In the genomic region with DNA sequence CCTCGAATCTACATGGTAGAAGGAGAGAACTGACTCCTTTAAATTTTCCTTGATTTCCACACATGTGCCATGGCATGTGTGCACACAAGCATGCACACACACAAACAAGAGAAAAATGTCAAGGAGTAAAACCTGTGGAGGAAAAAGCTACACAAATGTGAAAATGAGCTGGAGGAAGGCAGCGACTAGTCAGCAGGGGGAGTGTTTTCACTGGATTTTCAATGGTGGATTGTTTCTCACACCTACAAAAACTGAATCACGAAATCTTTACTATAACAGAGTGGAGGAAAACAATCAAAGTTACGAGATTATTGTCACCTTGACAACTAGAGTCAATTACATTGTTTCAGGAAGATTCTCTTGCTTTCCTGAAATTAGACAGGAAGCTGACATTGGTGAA, we compare ENCODE assay signal across 21 mouse cellular contexts.
DNase-seq lines count a peak whose midpoint lies in the region; ATAC-seq lines count a peak whose summit lies in the region.
"Had no signal": no experiment of that assay in that cellular context is flagged by ENCODE, and none has a peak within 500 bp of the region (broad histone marks: within the 10 kb centered on the region; RNA-seq: fewer than 3 reads in every experiment).

No protein-coding gene starts in this region.

- no peak for ATAC-seq in forebrain, embryonic 14.5 days
- no peak for ATAC-seq in forebrain, embryonic 11.5 days (replicated peaks; ENCODE audit: low FRiP score)
- ATAC-seq: liver, postnatal 0 days; midbrain, embryonic 13.5 days had no signal

- peak; percentile 5 for DNase-seq in forebrain, embryonic 14.5 days (ENCODE audit: low spot score)
- no peak for DNase-seq in forebrain, embryonic 11.5 days (ENCODE audit: low spot score)
- DNase-seq in left cerebral cortex, postnatal 14 days (ENCODE audit: low spot score in 2 of 2): peak; percentile 7 to 10
- no peak for DNase-seq in left cerebral cortex, postnatal 4 days
- DNase-seq in right cerebral cortex, postnatal 4 days: peak; percentile 3
- DNase-seq in right cerebral cortex, postnatal 25 days: no peak
- no peak for DNase-seq in adrenal gland, adult (ENCODE audit: inconsistent age in 2 of 2, low spot score in 1 of 2)
- DNase-seq: adrenal gland, postnatal 36 days; B cell, adult 2 months; cerebellum, adult 9-10 months; gastrocnemius, postnatal 36 days; heart, postnatal 10 days; kidney, adult 18-20 months; kidney, postnatal 25 days; liver; liver, postnatal 0 days; thymus, postnatal 36 days had no signal

- H3K9me3 ChIP-seq in forebrain, embryonic 14.5 days (replicated peaks; ENCODE audit: control insufficient read depth, low read length): no peaks in the 10 kb centered on the region
- H3K9me3 ChIP-seq in forebrain, embryonic 11.5 days (ENCODE audit: control insufficient read depth, low read length): no peaks in the 10 kb centered on the region
- H3K9me3 ChIP-seq: embryonic facial prominence, embryonic 13.5 days; hindbrain, embryonic 15.5 days; midbrain, embryonic 13.5 days had no signal

- intact Hi-C loops in left cerebral cortex, postnatal 14 days (cut with DNase I): no loop called here
- intact Hi-C loops in left cerebral cortex, postnatal 4 days (cut with DNase I): no loop called here

- no peaks in the 10 kb centered on the region for H3K4me1 ChIP-seq in forebrain, embryonic 14.5 days (ENCODE audit: control insufficient read depth, insufficient read depth, low read length)
- H3K4me1 ChIP-seq in forebrain, embryonic 11.5 days (replicated peaks; ENCODE audit: control insufficient read depth, insufficient read depth, low read length): no peaks in the 10 kb centered on the region
- H3K4me1 ChIP-seq: embryonic facial prominence, embryonic 13.5 days; hindbrain, embryonic 15.5 days; midbrain, embryonic 13.5 days had no signal

- WGBS in forebrain, embryonic 14.5 days: 53% methylated on average over 4 of the region's 4 CpGs
- WGBS in forebrain, embryonic 11.5 days: 66% methylated on average over 4 of the region's 4 CpGs

- H3K9ac ChIP-seq in forebrain, embryonic 14.5 days (ENCODE audit: low read length): no peak overlapping the region
- no peak overlapping the region for H3K9ac ChIP-seq in forebrain, embryonic 11.5 days (ENCODE audit: low read length)
- H3K9ac ChIP-seq: embryonic facial prominence, embryonic 13.5 days; hindbrain, embryonic 15.5 days; liver, postnatal 0 days; midbrain, embryonic 13.5 days had no signal

- H3K4me3 ChIP-seq in forebrain, embryonic 14.5 days (ENCODE audit: low read depth, low read length): no peak overlapping the region
- H3K4me3 ChIP-seq in forebrain, embryonic 11.5 days (ENCODE audit: low read depth, low read length): no peak overlapping the region
- H3K4me3 ChIP-seq: embryonic facial prominence, embryonic 13.5 days; hindbrain, embryonic 15.5 days; midbrain, embryonic 13.5 days had no signal

- no peak overlapping the region for H3K27ac ChIP-seq in forebrain, embryonic 14.5 days (ENCODE audit: low read depth, low read length)
- no peak overlapping the region for H3K27ac ChIP-seq in forebrain, embryonic 11.5 days (ENCODE audit: low read depth, low read length)
- H3K27ac ChIP-seq: embryonic facial prominence, embryonic 13.5 days; hindbrain, embryonic 15.5 days; macrophage; midbrain, embryonic 13.5 days had no signal

- H3K4me2 ChIP-seq in forebrain, embryonic 14.5 days (ENCODE audit: low read length): no peak overlapping the region
- no peak overlapping the region for H3K4me2 ChIP-seq in forebrain, embryonic 11.5 days (ENCODE audit: low read depth, low read length, severe bottlenecking)
- H3K4me2 ChIP-seq: embryonic facial prominence, embryonic 13.5 days; hindbrain, embryonic 15.5 days; midbrain, embryonic 13.5 days had no signal

- no peaks in the 10 kb centered on the region for H3K36me3 ChIP-seq in forebrain, embryonic 14.5 days (ENCODE audit: control insufficient read depth, insufficient read depth, low read length)
- H3K36me3 ChIP-seq in forebrain, embryonic 11.5 days (ENCODE audit: control insufficient read depth, insufficient read depth, low read length): no peaks in the 10 kb centered on the region
- H3K36me3 ChIP-seq: embryonic facial prominence, embryonic 13.5 days; hindbrain, embryonic 15.5 days; midbrain, embryonic 13.5 days had no signal

- no peaks in the 10 kb centered on the region for H3K27me3 ChIP-seq in forebrain, embryonic 14.5 days (replicated peaks; ENCODE audit: control insufficient read depth, insufficient read depth, low read length)
- H3K27me3 ChIP-seq in forebrain, embryonic 11.5 days (ENCODE audit: control insufficient read depth, insufficient read depth, low read length): no peaks in the 10 kb centered on the region
- H3K27me3 ChIP-seq: embryonic facial prominence, embryonic 13.5 days; hindbrain, embryonic 15.5 days; midbrain, embryonic 13.5 days had no signal

Comparison
In these comparisons a context has a peak if more than half of its experiments do, and no peak if none do; other contexts are left out.
1. DNase-seq: peak in forebrain, embryonic 14.5 days (single experiment), left cerebral cortex, postnatal 14 days (2 of 2) and right cerebral cortex, postnatal 4 days (single experiment); none in forebrain, embryonic 11.5 days (single experiment), left cerebral cortex, postnatal 4 days (single experiment), right cerebral cortex, postnatal 25 days (single experiment) and adrenal gland, adult (0 of 2).